Mouse (Mus musculus): ENCODE results near the gene Hcn2. TPM values are rescaled to one million over a fixed set of nuclear protein-coding genes. Genes with fewer than 3 reads are reported as not detected.

The Hcn2 gene
- 10 to 100 TPM; 35.7 to 38.7 TPM for total RNA-seq (2021)
- long read RNA-seq, experiment 1, transcript Hcn2-202 (8 exons, 3,195 nt), result major isoform, 16 of 31 reads
- long read RNA-seq, experiment 1, partial matches to known transcripts, result 12 of 31 reads
- long read RNA-seq, experiment 1, other reads (novel, unspliced or antisense), result 3 of 31 reads
- long read RNA-seq, experiment 2, transcript Hcn2-202 (8 exons, 3,195 nt), result major isoform, 13 of 25 reads
- long read RNA-seq, experiment 2, partial matches to known transcripts, result 11 of 25 reads
- long read RNA-seq, experiment 2, other reads (novel, unspliced or antisense), result 1 of 25 reads

DNA sequence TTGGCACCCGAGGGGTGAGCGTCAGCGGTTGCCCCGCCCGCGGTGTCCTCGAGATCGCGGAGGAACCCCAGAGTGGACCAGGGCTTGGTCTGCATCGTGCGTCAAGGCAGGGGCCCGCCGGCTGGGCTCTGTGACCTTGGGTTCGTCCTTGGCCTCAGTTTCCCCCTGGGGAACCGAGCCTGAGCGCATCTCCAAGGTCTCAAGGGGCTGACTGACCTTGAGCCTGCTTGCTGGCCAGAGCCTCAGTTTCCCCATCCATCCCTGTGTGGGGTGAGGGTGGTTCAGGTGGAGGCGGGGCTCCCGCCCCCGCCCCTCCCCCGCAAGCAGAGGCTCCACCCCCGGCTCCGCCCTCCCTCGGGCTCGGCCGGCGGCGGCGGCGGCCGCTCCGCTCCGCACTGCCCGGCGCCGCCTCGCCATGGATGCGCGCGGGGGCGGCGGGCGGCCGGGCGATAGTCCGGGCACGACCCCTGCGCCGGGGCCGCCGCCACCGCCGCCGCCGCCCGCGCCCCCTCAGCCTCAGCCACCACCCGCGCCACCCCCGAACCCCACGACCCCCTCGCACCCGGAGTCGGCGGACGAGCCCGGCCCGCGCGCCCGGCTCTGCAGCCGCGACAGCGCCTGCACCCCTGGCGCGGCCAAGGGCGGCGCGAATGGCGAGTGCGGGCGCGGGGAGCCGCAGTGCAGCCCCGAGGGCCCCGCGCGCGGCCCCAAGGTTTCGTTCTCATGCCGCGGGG lies at the start of gene Hcn2:
TSS of gene Hcn2 (plus strand) at position 381 of the 734 bp plus-strand sequence.
- DNase-seq, result no peak
- intact Hi-C loops (cut with DNase I), result no loop called here

DNA sequence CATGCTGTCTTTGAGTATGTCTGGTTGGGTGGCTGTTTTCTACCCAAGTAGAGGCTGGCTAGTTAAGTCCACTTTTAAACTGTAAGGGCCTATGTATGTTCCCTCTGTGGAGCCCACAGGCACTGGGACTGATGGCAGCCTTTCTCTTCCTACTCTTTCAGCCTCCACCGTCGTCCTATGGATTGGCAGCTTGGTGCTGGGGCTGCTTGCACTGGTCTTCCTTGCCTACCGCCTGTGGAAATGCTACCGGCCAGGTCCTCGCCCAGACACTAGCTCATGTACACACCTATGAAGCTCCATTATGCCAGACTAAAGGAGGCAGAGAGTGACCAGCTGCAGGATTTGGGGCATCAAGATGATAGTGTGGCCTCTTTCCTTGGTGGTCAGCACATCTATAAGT lies 48.4 kb upstream of the Hcn2 start:
- intact Hi-C loops (cut with DNase I), result loop anchor here (1.0 kb wide), 1 partner anchor 73 kb away; no protein-coding TSS in a partner anchor

DNA sequence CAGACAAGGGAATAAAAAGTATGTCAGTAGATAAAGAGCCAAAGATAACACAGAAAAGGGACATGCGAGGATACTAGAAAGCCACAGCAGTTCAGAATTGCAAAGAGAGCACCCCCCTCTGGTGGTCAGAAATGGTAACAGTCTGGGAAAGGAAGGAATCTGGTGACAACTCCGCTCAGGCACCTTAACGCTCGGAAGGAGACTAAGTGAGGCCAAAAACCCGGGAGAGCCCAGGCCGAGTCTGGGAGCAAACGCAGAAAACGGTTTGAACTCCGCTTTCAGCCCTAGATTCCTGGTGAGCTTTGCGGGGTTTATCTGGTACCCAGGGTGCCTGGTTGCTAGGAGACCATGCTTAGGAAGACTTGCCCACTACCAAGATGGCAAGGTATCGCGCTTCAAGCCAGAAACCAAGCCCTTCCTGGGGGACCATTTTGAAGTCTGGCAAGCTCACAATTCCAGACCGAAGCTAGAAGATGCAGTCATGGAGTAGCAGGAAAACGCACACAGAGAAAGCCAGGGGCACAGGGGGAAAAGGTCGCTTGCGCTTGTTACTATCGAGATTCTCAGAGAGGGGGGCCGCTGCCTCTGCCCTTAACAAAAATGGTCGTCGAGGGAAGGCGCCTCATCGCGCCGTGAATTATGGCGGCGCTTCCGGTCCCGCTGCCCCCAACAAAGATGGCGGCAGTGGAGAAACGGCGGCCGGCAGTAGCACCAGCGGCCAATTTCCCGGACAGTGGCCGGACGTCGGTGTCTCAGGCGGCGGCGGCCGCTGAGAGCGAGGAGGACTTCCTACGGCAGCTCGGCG lies 47.5 kb upstream of the Hcn2 start, which contains the start of gene Tpgs1:
TSS of gene Tpgs1 (plus strand) at position 599 of the 805 bp plus-strand sequence.
- intact Hi-C loops (cut with DNase I), result loop anchor here (1.0 kb wide), 1 partner anchor 74 kb away; no protein-coding TSS in a partner anchor
- DNase-seq, result peak; percentile 88 to 92

More for the DNA sequence above, 48.4 kb upstream of the Hcn2 start:
- no peak for DNase-seq

DNA sequence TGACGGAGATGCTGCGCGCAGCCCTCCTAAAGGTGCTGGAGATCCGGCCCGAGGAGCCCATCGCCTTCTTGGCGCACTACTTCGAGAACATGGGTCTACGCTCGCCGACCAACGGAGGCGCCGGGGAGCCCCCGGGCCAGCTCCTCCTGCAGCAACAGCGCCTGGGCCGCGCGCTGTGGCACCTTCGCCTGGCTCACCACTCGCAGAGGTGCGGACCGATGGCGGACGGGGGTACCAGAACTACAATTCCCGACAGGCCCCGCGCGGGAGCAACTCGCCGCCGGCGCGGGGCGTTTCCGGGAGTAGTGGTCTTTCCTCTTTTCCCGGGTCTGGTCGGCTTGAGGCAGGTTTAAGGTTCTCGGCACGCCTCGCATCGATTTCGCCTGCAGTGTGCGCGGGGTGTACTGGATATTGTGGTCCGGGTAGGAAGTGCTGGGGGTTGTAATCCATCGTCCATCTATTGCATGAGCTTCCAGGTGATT lies 46.8 kb upstream of the Hcn2 start:
- intact Hi-C loops (cut with DNase I), result no loop called here
- DNase-seq, result peak; percentile 75 to 80

DNA sequence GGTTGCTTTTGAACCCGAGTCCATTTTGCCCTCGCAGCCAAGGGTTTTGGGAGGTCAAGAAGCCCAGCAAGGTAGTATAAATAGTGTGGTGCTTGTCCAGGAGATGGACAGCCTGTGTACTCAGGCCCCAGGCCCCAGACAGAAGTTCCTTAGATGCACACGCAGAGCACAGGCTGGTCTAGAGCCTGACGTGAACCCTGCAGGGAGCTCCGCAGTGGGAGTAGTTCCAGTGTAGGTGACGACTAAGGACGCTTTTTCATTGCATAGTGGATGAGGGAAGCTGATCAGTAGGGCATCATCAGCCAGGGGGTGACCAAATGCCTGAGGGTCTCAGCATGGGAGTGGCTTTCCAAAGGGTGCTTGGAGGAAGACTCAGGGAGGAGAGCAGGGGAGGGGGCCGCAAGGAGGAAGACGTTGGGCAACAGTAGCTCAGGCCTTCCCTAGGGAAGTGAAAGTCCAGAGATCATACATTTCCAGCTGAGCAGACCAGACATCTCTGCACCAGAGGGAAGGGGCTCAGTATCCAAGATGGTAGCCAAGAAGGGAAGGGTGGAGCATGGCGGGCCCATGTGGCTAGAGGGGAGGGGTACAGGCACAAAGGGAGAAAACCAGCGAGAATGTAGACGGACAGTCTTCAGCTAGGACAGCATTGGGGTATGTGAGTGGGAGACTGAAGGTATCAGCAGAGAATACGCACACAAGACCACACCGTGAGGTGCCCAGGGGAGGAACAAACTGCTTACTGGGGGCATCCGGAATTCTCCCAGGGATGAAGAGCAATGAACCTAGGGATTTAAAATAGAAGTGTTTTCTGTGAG lies 46.2 kb upstream of the Hcn2 start:
- DNase-seq, result no peak
- intact Hi-C loops (cut with DNase I), result no loop called here

DNA sequence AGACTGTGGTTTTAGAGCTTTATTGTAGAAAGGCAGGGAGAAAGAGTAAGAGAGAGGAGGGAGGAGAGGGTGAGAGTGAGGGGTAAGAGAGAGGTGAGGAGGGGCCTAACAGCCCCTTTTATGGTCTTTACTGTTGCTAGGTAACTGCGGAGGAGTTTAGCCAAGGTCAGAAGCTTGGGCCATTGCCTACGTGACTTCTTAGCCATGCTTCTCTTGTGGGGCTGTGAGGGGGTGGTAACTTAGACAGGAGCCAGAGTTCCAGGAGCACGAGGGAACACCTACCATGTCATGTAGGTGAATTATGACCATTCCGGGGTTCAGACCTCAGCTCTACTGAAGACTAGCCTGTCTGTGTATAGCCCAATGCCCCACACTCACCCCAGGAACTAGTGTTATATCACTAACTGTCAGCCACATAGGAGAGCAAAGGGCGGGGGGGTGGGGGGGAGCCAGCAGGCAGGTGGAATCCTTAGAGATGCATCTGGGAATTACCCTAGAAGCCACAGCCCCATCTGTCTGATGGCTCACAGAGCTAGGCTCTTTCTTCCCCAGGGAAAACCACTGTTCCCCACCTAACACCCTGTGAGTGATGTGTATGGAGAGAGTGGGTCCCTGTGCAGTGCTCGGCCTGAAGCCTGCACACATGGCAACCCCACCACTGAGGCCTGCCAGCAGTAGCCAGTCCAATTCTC lies 44.9 kb upstream of the Hcn2 start:
- intact Hi-C loops (cut with DNase I), result no loop called here

DNA sequence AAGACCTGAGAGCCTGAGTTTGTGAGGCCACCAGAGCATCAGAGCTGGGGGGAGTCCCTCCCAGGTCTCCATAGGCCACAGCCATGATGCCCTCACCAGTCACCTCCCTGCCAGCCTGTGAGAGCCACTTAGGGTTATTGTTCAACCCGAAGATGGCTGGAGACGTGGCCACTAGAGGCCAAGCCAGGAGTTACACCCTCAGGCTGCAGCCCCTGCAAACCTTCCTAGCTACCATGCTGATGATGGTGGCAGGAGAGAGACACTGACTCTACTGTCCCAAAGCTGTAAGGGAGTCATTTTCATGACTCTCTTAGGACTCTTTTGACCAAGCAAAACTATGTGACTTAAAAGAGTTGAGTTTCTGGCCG lies 44.4 kb upstream of the Hcn2 start:
- intact Hi-C loops (cut with DNase I), result no loop called here
- no peak for DNase-seq

More for the DNA sequence above, 44.9 kb upstream of the Hcn2 start:
- no peak for DNase-seq

DNA sequence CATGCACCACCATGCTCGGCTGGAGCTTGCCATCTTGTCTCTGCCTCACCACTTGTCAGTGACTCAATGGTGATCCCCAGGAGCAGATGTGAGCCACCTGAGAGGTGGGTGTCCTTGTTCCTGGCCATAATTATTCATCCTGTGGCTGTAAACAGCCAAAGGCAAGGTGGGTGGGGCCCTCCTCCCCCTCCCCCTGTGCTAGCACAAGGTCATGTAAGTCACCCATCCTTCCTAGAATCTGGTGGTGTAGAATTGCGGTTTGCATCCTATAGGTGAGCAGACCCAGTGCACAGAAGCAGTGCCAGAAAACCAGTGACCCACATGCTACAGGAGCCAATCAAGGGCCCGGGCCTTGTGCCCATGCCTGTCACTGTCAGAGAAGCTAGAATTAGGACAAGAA lies 43.4 kb upstream of the Hcn2 start:
- DNase-seq, result no peak
- intact Hi-C loops (cut with DNase I), result no loop called here

DNA sequence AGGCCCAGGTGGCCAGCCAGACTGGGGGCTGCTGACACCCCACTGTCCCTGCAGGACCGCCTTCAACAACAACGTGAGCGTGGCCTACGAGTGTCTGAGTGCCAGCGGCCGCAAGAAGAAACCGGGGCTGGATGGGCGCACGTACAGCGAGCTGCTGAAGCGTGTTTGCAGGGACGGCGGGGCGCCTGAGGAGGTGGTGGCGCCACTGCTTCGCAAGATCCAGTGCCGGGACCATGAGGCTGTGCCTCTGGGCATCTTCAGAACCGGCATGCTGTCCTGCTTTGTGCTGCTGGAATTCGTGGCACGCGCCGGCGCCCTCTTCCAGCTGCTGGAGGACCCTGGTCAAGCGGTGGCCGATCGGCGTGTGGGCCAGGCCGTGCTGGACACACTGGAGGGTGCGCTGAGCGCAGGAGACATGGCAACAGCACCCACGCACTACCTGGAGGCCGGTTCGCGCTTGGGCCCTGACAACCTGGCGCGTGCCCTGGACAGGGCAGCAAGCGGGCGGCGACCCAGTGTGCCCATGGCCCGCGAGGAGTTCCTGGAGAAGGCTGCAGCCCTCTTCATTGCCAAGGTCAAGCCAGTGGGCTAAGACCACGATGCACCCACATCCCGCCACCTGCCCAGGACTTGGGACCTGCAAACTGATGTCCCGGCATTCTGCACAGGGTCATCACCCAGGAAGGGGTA lies 40.9 kb upstream of the Hcn2 start:
- intact Hi-C loops (cut with DNase I), result no loop called here
- no peak for DNase-seq

DNA sequence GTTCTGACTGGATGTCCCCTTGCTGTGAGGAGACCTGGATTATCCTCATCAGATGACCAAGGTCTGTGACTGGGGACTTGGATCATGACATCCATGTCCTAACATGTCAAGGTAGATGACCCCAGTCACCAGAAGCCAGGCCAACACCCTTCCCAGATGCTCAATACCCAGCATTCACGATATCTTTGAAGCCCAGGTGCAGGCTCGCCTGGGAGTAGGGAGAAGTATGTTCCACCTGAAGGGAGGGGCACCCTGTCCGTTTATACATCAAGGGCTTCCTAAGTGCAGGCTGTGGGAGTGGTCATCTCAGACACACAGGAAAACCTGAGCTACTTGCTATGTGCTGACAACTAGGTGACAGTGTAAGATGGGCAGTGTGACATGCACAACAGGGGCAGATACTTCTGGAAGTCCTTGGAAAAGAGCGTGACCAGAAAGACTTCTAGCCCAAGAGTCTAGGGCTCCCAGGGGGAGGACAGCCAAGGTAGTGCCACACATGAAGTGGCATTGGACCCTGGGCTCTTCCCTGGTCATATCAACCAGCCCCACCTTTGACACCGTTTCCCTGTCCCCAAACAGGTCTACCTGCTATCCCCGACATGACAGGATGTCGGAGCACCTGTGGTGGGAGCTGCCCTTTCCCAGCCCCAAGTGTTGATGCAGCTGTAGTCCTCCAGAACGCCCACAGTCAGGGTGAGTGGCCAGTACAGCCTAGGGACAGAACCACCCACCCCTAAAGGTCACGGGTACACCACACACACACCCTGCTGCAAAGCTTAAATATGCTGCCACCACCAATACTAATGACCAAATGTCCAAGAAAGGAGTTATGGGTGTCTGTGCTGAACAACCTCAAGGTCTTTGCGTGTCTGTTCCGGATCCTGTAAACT lies 35.6 kb upstream of the Hcn2 start:
- intact Hi-C loops (cut with DNase I), result no loop called here
- DNase-seq, result no peak

DNA sequence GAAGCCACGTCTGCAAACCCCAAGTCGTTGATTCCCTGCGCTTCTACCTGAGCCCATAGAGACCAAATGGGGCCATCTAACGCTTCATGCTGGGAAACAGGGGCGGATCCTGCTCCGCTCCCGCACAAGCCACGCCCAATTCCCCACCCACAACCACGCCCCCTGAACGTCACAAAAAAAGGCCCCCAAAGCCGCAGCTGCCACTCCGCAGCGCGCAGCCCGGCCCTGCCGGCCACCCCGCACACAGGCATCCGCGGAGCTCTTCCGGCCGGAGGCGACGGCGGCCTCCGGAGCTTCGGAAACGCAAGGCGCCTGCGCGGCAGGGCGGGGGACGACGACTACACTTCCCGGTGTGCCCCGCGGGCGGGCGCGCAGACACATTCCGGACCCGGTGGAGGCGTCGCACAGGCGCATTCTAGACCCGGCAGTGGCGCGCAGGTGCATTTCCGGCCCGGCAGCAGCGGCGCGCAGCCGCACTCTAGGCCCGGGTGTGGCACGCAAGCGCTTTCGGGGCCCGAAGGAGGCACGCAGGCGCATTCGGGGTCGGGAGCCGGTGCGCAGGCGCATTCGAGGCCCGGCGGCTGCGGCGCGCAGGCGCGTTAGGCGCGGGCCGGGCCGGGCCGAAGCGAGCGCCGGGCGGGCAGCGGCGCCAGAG lies 34.7 kb upstream of the Hcn2 start, which contains the start of gene Cdc34:
TSS of gene Cdc34 (plus strand) at position 605 of the 655 bp plus-strand sequence.
- intact Hi-C loops (cut with DNase I), result no loop called here
- peak; percentile 99 for DNase-seq

DNA sequence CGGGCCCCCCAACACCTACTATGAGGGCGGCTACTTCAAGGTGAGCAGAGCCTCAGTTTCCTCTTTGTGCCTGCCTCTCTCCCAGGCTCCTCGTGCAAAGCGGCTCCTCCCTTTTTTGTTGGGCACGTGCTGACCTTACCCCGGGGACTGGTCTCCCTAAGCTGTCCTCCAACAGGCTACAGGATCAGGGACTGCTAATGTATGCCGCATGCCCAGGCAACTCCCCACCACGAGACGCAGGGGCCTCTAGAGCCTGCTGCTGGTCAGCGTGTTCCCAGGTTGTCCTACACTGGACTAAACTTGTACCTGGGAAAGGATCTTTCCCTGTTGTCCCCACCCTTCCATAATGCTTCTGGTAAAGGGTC lies 33.9 kb upstream of the Hcn2 start:
- intact Hi-C loops (cut with DNase I), result no loop called here
- DNase-seq, result no peak

DNA sequence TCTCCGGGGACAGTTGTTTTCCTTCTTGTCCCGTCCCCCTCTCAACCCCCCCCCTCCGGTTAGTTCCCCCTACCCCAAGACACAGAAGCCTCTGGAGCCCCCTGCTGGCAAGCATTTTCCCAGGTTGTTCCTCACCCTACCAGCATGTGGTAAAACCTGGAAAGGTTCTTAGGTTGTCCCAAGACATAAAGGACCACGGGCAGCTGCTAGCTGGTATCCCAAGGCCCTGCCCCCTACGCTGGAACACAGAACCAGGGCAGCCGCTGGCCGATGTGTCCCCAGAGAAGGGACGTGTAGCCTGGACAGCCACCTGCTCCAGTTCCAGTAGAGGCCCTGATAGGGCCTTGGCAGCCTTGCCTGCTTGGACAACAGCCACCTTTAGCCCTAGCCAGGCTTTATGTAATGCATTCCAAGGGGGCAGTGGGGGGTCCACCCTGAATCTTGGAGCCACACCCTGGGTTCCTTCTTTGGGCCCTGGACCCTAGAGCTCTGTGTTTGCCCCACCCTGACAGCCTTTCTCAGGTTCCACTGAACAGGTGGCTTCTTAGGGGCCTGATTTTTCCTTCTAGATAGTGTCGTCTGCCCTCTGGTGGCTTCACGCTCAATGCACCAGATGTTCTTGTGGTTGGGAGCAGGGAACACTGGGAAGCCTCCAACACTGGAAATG lies 33.4 kb upstream of the Hcn2 start:
- peak; percentile 67 to 75 for DNase-seq
- intact Hi-C loops (cut with DNase I), result no loop called here

DNA sequence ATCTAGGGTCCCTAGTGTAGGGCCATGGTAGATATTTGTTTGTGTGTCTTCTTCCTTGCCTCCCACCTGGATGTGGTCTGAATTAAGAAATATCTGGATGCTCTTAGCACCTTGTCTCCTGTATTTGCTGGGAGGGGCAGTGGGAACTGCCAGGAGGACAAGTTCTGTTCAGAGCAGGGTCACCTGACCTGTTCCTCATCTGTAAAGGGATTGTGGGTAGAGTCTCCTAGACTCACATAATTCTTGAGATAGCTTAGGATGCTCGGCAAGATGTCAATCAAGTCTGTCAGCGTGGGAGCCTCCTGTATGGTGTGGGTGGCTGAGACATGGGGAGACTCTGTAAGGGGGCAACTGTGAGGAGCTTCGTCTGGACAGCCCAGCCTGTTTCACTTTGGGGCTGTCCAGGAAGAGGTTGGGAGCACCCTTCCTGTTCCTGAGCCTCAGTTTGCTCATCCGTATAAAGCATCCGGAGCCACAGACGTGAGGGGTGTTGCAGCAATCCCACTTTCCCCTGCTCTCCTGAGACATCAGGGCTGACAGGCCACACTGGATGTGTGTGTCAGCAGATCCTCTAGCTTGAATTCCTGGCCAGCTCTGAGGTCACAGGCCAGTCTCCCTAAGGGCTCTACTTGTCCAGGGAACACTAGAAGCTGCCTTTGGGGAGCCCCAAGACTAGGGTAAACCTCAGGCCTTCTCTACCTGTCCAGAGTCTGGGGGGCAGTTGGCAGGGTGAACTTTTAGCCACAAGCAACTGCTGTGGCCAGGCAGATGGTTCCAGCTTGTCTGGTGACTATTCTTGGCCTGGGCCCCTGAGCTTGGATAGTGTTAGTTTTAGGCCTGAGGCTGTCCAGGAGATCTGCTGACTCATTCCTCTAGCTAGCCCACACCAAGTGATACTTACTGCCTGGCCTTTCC lies 32.5 kb upstream of the Hcn2 start:
- peak; percentile 55 to 58 for DNase-seq
- intact Hi-C loops (cut with DNase I), result no loop called here

DNA sequence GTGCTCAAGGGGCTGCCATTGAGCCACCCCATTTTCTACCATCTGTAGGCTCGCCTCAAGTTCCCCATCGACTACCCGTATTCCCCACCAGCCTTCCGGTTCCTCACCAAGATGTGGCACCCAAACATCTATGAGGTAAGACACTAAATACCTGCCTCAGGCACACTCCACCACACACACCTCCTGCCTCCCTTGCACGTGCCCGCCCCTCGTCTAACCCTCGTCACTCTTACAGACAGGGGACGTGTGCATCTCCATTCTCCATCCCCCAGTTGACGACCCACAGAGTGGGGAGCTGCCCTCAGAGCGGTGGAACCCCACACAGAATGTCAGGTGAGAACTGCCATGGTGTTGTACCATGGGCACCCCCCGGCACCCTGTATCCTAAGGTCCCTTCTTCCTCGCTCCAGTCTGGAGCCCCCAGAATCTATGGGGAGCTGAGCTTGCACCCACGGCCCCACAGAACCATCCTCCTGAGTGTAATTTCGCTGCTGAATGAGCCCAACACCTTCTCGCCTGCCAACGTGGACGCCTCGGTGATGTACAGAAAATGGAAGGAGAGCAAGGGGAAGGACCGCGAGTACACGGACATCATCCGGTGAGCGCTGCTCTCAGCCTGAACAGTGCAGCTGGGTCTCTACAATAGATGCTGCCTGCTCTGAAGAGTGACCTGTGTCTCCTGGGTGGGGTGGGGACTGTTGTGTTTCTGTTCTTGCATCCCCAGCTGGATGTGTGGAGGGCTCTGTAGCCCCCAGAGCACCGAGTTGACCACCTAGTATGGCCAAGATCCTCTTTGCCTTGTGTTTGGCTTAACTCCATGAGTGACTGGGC lies 31.4 kb upstream of the Hcn2 start:
- DNase-seq, result no peak
- intact Hi-C loops (cut with DNase I), result no loop called here
